Mouse (Mus musculus): ENCODE data around the gene Ndufc1. TPM values are rescaled to one million over a fixed set of nuclear protein-coding genes. Genes with fewer than 3 reads are reported as not detected.

Gene Ndufc1
- polyA plus RNA-seq, 1 experiment from 2014 or later = 807 TPM

GRCm38 (mm10) chr3:51375307-51376265 is 33.2 kb downstream of the Ndufc1 start:
- H3K9ac ChIP-seq (ENCODE audit: low read depth, low read length) = no peak overlapping the region
- no peaks in the 10 kb centered on the region for H3K9me3 ChIP-seq (ENCODE audit: control insufficient read depth, low read length)
- ATAC-seq = no peak
- H3K27ac ChIP-seq (ENCODE audit: low read depth, low read length) = no peak overlapping the region
- no peaks in the 10 kb centered on the region for H3K36me3 ChIP-seq (ENCODE audit: control insufficient read depth, insufficient read depth, low read length)
- no peaks in the 10 kb centered on the region for H3K27me3 ChIP-seq (replicated peaks; ENCODE audit: control insufficient read depth, insufficient read depth, low read length)
- H3K4me3 ChIP-seq (ENCODE audit: low read length) = no peak overlapping the region
- WGBS = 86% methylated on average over 19 of the region's 19 CpGs
- H3K4me2 ChIP-seq (ENCODE audit: low read length) = no peak overlapping the region
- no peaks in the 10 kb centered on the region for H3K4me1 ChIP-seq (ENCODE audit: control insufficient read depth, insufficient read depth, low read depth, low read length)

DNA sequence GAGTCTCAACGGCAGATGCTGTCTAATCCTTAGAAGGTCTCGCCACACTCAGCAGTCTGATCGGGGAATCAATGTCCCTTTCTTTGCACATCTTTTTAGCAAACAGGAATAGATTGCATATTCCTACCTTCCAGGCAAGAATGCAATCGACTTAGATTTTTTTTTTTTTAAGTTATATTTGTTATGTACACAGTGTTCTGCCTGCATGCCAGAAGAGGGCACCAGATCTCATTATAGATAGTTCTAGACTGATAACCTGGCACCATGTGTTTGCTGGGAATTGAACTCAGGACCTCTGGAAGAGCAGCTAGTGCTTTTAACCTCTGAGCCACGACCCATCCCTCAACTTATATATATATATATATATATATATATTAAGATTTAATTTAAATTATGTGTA is 35.2 kb downstream of the Ndufc1 start:
- no peaks in the 10 kb centered on the region for H3K36me3 ChIP-seq (ENCODE audit: control insufficient read depth, insufficient read depth, low read length)
- no peak overlapping the region for H3K4me3 ChIP-seq (ENCODE audit: low read length)
- no peaks in the 10 kb centered on the region for H3K9me3 ChIP-seq (ENCODE audit: control insufficient read depth, low read length)
- no peaks in the 10 kb centered on the region for H3K27me3 ChIP-seq (replicated peaks; ENCODE audit: control insufficient read depth, insufficient read depth, low read length)
- H3K4me1 ChIP-seq (ENCODE audit: control insufficient read depth, insufficient read depth, low read depth, low read length) = no peaks in the 10 kb centered on the region
- no peak overlapping the region for H3K4me2 ChIP-seq (ENCODE audit: low read length)
- no peak overlapping the region for H3K27ac ChIP-seq (ENCODE audit: low read depth, low read length)
- no peak overlapping the region for H3K9ac ChIP-seq (ENCODE audit: low read depth, low read length)
- 79% methylated on average over 5 of the region's 5 CpGs for WGBS
- ATAC-seq = no peak

GRCm38 (mm10) chr3:51372883-51373282 is 35.9 kb downstream of the Ndufc1 start:
- H3K27ac ChIP-seq (ENCODE audit: low read depth, low read length) = no peak overlapping the region
- no peak overlapping the region for H3K4me3 ChIP-seq (ENCODE audit: low read length)
- no peaks in the 10 kb centered on the region for H3K4me1 ChIP-seq (ENCODE audit: control insufficient read depth, insufficient read depth, low read depth, low read length)
- 83% methylated on average over 5 of the region's 5 CpGs for WGBS
- H3K27me3 ChIP-seq (replicated peaks; ENCODE audit: control insufficient read depth, insufficient read depth, low read length) = no peaks in the 10 kb centered on the region
- no peak overlapping the region for H3K4me2 ChIP-seq (ENCODE audit: low read length)
- no peak overlapping the region for H3K9ac ChIP-seq (ENCODE audit: low read depth, low read length)
- H3K9me3 ChIP-seq (ENCODE audit: control insufficient read depth, low read length) = no peaks in the 10 kb centered on the region
- no peak for ATAC-seq
- no peaks in the 10 kb centered on the region for H3K36me3 ChIP-seq (ENCODE audit: control insufficient read depth, insufficient read depth, low read length)

DNA sequence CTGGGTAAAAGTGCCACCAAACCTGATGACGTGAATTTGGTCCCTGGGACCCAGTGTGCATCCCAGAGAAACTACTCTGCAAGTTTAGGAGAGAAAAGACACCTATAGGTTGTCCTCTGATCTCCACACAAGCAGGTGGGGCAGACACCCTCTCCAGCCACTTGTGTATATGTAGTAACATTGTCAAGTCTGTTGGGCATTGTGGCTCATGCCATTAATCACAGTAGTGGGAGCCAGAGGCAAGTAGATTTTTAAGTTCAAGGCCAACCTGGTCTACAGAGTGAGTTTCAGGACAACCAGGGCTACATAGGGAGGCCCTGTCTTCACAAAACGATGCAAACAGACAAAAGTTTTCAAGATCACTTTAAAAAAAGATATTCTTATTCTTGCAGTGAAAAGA is 37.0 kb downstream of the Ndufc1 start:
- H3K9ac ChIP-seq (ENCODE audit: low read depth, low read length) = no peak overlapping the region
- no peak overlapping the region for H3K27ac ChIP-seq (ENCODE audit: low read depth, low read length)
- no peaks in the 10 kb centered on the region for H3K36me3 ChIP-seq (ENCODE audit: control insufficient read depth, insufficient read depth, low read length)
- no peak overlapping the region for H3K4me2 ChIP-seq (ENCODE audit: low read length)
- no peak overlapping the region for H3K4me3 ChIP-seq (ENCODE audit: low read length)
- no peak for ATAC-seq
- H3K4me1 ChIP-seq (ENCODE audit: control insufficient read depth, insufficient read depth, low read depth, low read length) = no peaks in the 10 kb centered on the region
- no peaks in the 10 kb centered on the region for H3K27me3 ChIP-seq (replicated peaks; ENCODE audit: control insufficient read depth, insufficient read depth, low read length)
- H3K9me3 ChIP-seq (ENCODE audit: control insufficient read depth, low read length) = no peaks in the 10 kb centered on the region
- WGBS = 77% methylated on average over 2 of the region's 2 CpGs

DNA sequence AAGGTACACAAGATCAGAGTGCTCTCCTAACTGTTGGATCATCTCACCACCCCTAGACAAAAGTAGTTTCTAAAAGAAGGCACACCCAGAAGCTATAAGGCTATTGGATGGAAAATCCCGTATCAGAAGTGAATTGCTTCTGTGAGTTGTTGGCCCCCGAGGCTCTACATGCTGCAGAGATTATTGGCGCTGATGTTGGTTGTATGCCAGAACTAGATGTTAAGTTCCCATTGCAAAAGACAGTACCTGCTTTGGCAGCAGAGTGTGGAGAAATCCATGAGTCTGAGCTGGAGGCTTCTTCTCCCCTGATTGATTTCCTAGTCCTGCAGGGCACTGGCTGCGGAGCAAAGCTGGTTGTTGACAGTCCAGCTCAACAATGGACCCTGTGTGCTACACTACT is 40.8 kb downstream of the Ndufc1 start:
- Histone ChIP-seq H3K9me3 (ENCODE audit: control insufficient read depth, low read length) (no peaks in the 10 kb centered on the region), H3K27ac (ENCODE audit: low read depth, low read length) (no peak overlapping the region), H3K4me3 (ENCODE audit: low read length) (no peak overlapping the region), H3K36me3 (ENCODE audit: control insufficient read depth, insufficient read depth, low read length) (no peaks in the 10 kb centered on the region), H3K4me1 (ENCODE audit: control insufficient read depth, insufficient read depth, low read depth, low read length) (peaks cover 6% of the 10 kb centered on the region), H3K9ac (ENCODE audit: low read depth, low read length) (no peak overlapping the region), H3K27me3 (replicated peaks; ENCODE audit: control insufficient read depth, insufficient read depth, low read length) (no peaks in the 10 kb centered on the region; the same call in 1 of the 2 replicates), H3K4me2 (ENCODE audit: low read length) (no peak overlapping the region)
- ATAC-seq = no peak
- WGBS = 75% methylated on average over 4 of the region's 4 CpGs

GRCm38 (mm10) chr3:51366926-51367325 is 41.9 kb downstream of the Ndufc1 start:
- no peak overlapping the region for H3K27ac ChIP-seq (ENCODE audit: low read depth, low read length)
- ATAC-seq = no peak
- no peaks in the 10 kb centered on the region; the same call in 1 of the 2 replicates for H3K27me3 ChIP-seq (replicated peaks; ENCODE audit: control insufficient read depth, insufficient read depth, low read length)
- no peak overlapping the region for H3K9ac ChIP-seq (ENCODE audit: low read depth, low read length)
- no peak overlapping the region for H3K4me3 ChIP-seq (ENCODE audit: low read length)
- no peaks in the 10 kb centered on the region for H3K36me3 ChIP-seq (ENCODE audit: control insufficient read depth, insufficient read depth, low read length)
- no peaks in the 10 kb centered on the region for H3K9me3 ChIP-seq (ENCODE audit: control insufficient read depth, low read length)
- WGBS = 61% methylated on average over 4 of the region's 4 CpGs
- H3K4me1 ChIP-seq (ENCODE audit: control insufficient read depth, insufficient read depth, low read depth, low read length) = peaks cover 6% of the 10 kb centered on the region
- H3K4me2 ChIP-seq (ENCODE audit: low read length) = no peak overlapping the region

DNA sequence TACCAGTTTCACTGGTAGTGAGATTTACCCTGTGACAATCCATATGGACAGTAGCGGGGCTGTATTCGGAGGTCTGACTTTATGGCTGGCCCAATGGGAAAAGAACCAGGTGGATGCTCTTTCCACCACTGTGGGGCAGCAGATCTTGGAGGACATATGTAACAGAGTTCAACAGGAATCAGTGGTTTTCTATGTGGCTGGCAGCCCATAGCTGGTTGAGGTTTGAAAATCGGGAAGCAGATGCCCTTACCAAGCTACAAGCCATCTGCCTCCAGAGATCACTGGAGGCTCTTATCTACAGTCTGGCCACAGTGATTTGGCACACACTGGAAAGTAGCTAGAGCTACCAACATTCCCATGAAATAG is 43.3 kb downstream of the Ndufc1 start:
- ATAC-seq = no peak
- H3K4me3 ChIP-seq (ENCODE audit: low read length) = peak overlapping the region; percentile 46
- no peaks in the 10 kb centered on the region for H3K9me3 ChIP-seq (ENCODE audit: control insufficient read depth, low read length)
- no peak overlapping the region; the same call in 1 of the 2 replicates for H3K9ac ChIP-seq (ENCODE audit: low read depth, low read length)
- no peak overlapping the region; the same call in 1 of the 2 replicates for H3K27ac ChIP-seq (ENCODE audit: low read depth, low read length)
- H3K4me2 ChIP-seq (ENCODE audit: low read length) = peak overlapping the region; percentile 90
- peaks cover 6% of the 10 kb centered on the region for H3K4me1 ChIP-seq (ENCODE audit: control insufficient read depth, insufficient read depth, low read depth, low read length)
- WGBS = 10% methylated on average over 3 of the region's 3 CpGs
- no peaks in the 10 kb centered on the region; the same call in 1 of the 2 replicates for H3K27me3 ChIP-seq (replicated peaks; ENCODE audit: control insufficient read depth, insufficient read depth, low read length)
- H3K36me3 ChIP-seq (ENCODE audit: control insufficient read depth, insufficient read depth, low read length) = no peaks in the 10 kb centered on the region

DNA sequence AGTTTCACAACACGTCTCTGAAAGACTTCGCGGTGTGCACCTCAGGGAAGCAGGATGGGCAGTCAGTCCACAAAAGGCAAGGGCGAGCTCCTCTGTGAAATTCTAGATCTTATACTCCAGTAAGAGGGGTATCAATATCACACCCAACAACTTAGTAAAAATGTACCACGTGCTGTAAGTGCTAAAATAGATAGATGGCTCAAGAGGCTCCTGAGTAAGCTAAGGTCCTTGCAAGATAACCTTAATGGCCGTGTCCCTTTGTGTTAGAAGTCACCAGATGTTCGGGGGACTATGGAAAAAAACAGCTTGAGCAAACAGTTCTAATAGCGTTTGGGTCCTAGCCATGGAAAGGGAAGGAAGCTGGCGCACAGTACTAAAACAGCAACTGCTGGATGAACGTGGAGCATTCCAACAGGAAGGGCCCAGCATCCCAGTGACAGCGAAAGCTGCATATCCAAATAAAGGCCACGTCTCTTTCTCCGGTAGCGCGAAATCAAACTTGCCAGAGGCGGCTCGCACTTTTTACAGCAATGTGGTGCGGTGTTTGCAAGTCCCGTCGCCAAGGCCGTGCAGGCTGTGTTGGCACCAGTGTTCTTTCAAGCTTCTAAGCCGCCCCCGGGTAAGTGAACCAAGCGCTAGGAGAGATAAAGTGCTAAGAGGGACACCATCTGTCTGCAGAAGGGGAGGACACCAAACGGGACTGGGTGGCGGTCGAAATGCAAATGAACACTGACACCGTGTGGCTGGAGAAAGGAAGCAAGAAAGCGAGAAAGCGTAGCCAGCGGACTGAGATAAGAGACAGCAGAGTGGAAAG is 43.9 kb downstream of the Ndufc1 start:
- H3K9me3 ChIP-seq (ENCODE audit: control insufficient read depth, low read length) = no peaks in the 10 kb centered on the region
- H3K27me3 ChIP-seq (replicated peaks; ENCODE audit: control insufficient read depth, insufficient read depth, low read length) = no peaks in the 10 kb centered on the region; the same call in 1 of the 2 replicates
- peak overlapping the region; percentile 47 for H3K9ac ChIP-seq (ENCODE audit: low read depth, low read length)
- peak overlapping the region; percentile 46 for H3K4me3 ChIP-seq (ENCODE audit: low read length)
- peaks cover 6% of the 10 kb centered on the region for H3K4me1 ChIP-seq (ENCODE audit: control insufficient read depth, insufficient read depth, low read depth, low read length)
- H3K27ac ChIP-seq (ENCODE audit: low read depth, low read length) = no peak overlapping the region; the same call in 1 of the 2 replicates
- H3K36me3 ChIP-seq (ENCODE audit: control insufficient read depth, insufficient read depth, low read length) = no peaks in the 10 kb centered on the region
- peak; percentile 94 for ATAC-seq
- H3K4me2 ChIP-seq (ENCODE audit: low read length) = peak overlapping the region; percentile 90
- WGBS = 7% methylated on average over 31 of the region's 31 CpGs

GRCm38 (mm10) chr3:51361066-51361465 is 47.7 kb downstream of the Ndufc1 start:
- ATAC-seq = no peak
- Histone ChIP-seq H3K4me1 (ENCODE audit: control insufficient read depth, insufficient read depth, low read depth, low read length) (peaks cover 10% of the 10 kb centered on the region), H3K9ac (ENCODE audit: low read depth, low read length) (no peak overlapping the region), H3K9me3 (ENCODE audit: control insufficient read depth, low read length) (no peaks in the 10 kb centered on the region), H3K36me3 (ENCODE audit: control insufficient read depth, insufficient read depth, low read length) (no peaks in the 10 kb centered on the region), H3K27ac (ENCODE audit: low read depth, low read length) (no peak overlapping the region), H3K27me3 (replicated peaks; ENCODE audit: control insufficient read depth, insufficient read depth, low read length) (no peaks in the 10 kb centered on the region), H3K4me3 (ENCODE audit: low read length) (no peak overlapping the region), H3K4me2 (ENCODE audit: low read length) (no peak overlapping the region)
- 25% methylated on average over 9 of the region's 9 CpGs for WGBS

Data from hindbrain, embryonic 16.5 days (tissue).